Mouse (Mus musculus): ENCODE data around the gene Traf1.

DNA sequence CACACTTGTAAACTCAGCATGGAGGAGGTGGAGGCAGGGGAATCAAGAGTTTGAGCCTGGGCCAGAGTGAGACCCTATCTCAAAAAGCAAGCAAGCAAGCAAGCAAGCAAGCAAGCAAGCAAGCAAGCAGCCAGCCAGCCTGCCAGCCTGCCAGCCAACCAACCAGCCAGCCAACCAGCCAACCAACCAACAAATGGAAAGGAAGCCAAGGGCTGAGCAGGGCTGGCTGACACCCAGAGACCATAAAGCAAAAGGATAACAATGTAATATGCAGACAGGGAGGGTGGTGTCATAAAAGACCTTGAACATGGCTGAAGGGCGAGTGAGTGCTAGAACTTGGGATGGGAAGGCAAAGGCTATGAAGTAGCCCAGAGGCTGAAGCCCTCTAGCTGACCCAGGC lies 61.2 kb downstream of the Traf1 start:
- no peak for TF ChIP-seq POLR2AphosphoS5 (IDR thresholded peaks at IDR 0.05; ENCODE audit: insufficient replicate concordance, low read depth, low read length)
- TF ChIP-seq CTCF (IDR thresholded peaks at IDR 0.05; ENCODE audit: low read depth, low read length) = no peak
- TF ChIP-seq GATA2 (IDR thresholded peaks at IDR 0.05; ENCODE audit: borderline replicate concordance, low read depth, low read length) = no peak
- no peak for TF ChIP-seq TAL1 (conservative IDR thresholded peaks at IDR 0.05; ENCODE audit: low read depth, low read length)
- TF ChIP-seq GATA1 (IDR thresholded peaks at IDR 0.05; ENCODE audit: borderline replicate concordance, low read length) = no peak

Data from G1E (cell line).